ENCODE assay signal across 12 mouse cellular contexts in genomic region chr6:13565734-13566133, GRCm38 (mm10). TPM values are rescaled to one million over a fixed set of nuclear protein-coding genes. Genes with fewer than 3 reads are reported as not detected.
DNase-seq lines count a peak whose midpoint lies in the region; ATAC-seq and TF ChIP-seq lines count a peak whose summit lies in the region.
"Had no signal": no experiment of that assay in that cellular context is flagged by ENCODE, and none has a peak within 500 bp of the region (broad histone marks: within the 10 kb centered on the region; RNA-seq: fewer than 3 reads in every experiment).

No protein-coding gene starts in this region.

- no peak overlapping the region for H3K4me2 ChIP-seq in embryonic facial prominence, embryonic 11.5 days (ENCODE audit: low read depth, low read length)
- H3K4me2 ChIP-seq: intestine, embryonic 15.5 days; liver, embryonic 15.5 days had no signal

- no peaks in the 10 kb centered on the region for H3K9me3 ChIP-seq in embryonic facial prominence, embryonic 11.5 days (replicated peaks; ENCODE audit: control insufficient read depth, low read length)
- no peaks in the 10 kb centered on the region for H3K9me3 ChIP-seq in embryonic facial prominence, embryonic 10.5 days
- H3K9me3 ChIP-seq: intestine, embryonic 15.5 days; liver, embryonic 15.5 days had no signal

- H3K27me3 ChIP-seq in embryonic facial prominence, embryonic 11.5 days (ENCODE audit: control insufficient read depth, insufficient read depth, low read length) = no peaks in the 10 kb centered on the region
- H3K27me3 ChIP-seq in embryonic facial prominence, embryonic 10.5 days (replicated peaks; ENCODE audit: low read depth, poor library complexity, severe bottlenecking) = no peaks in the 10 kb centered on the region
- peaks cover 4% of the 10 kb centered on the region for H3K27me3 ChIP-seq in Patski
- H3K27me3 ChIP-seq: intestine, embryonic 15.5 days; liver, embryonic 15.5 days had no signal

- H3K4me3 ChIP-seq in embryonic facial prominence, embryonic 11.5 days (ENCODE audit: low read depth, low read length) = no peak overlapping the region
- no peak overlapping the region for H3K4me3 ChIP-seq in embryonic facial prominence, embryonic 10.5 days
- no peak overlapping the region for H3K4me3 ChIP-seq in layer of hippocampus, adult 2 months
- H3K4me3 ChIP-seq: intestine, embryonic 15.5 days; liver, embryonic 15.5 days had no signal

- H3K4me1 ChIP-seq in embryonic facial prominence, embryonic 11.5 days (ENCODE audit: control insufficient read depth, insufficient read depth, low read length) = no peaks in the 10 kb centered on the region
- no peaks in the 10 kb centered on the region for H3K4me1 ChIP-seq in embryonic facial prominence, embryonic 10.5 days
- H3K4me1 ChIP-seq: intestine, embryonic 15.5 days; liver, embryonic 15.5 days had no signal

- no peak overlapping the region for H3K9ac ChIP-seq in embryonic facial prominence, embryonic 11.5 days (replicated peaks; ENCODE audit: low read length)
- H3K9ac ChIP-seq: intestine, embryonic 15.5 days; liver, embryonic 15.5 days had no signal

- peak; percentile 79 for TF ChIP-seq CTCF in layer of hippocampus, adult 2 months (conservative IDR thresholded peaks at IDR 0.05)
- peak; percentile 40 for TF ChIP-seq CTCF in Patski (IDR thresholded peaks at IDR 0.05)

- no peak for ATAC-seq in embryonic facial prominence, embryonic 11.5 days (replicated peaks; ENCODE audit: insufficient number of reproducible peaks, low FRiP score, low TSS enrichment, low read depth)
- ATAC-seq in Patski = no peak
- ATAC-seq: intestine, embryonic 15.5 days had no signal

- POLR2A ChIA-PET in Patski (lab: Charles Lee) = interaction anchor here (1.4 kb wide), 1 partner anchor 11 kb away, joined by 3 read pairs; no protein-coding TSS in a partner anchor

- CTCF ChIA-PET in Patski (lab: Charles Lee) = interaction anchor here (1.0 kb wide), 1 partner anchor 98 kb away, joined by 3 read pairs; no protein-coding TSS in a partner anchor

- peak; percentile 47 for DNase-seq in embryonic facial prominence, embryonic 11.5 days (ENCODE audit: low spot score)
- no peak for DNase-seq in embryonic facial prominence, embryonic 10.5 days (ENCODE audit: low spot score)
- DNase-seq in layer of hippocampus, adult 2 months (ENCODE audit: low spot score in 2 of 2) = peak in 1 of 2 experiments; percentile 23
- DNase-seq in layer of hippocampus, postnatal 10 days (ENCODE audit: low spot score in 2 of 2) = no peak
- DNase-seq in 416B (ENCODE audit: low read depth) (peak; percentile 40), Patski (ENCODE audit: low read depth, low spot score) (no peak)
- DNase-seq in urinary bladder, postnatal 25 days (ENCODE audit: low spot score) = no peak
- DNase-seq in testis, postnatal 10 days (ENCODE audit: low spot score) = no peak
- DNase-seq: cerebellum, adult 11 months; thymus, postnatal 36 days had no signal

- 90% methylated on average over 1 of the region's 1 CpGs for WGBS in embryonic facial prominence, embryonic 11.5 days
- WGBS in embryonic facial prominence, embryonic 10.5 days = 91% methylated on average over 1 of the region's 1 CpGs

- no peak overlapping the region for H3K27ac ChIP-seq in embryonic facial prominence, embryonic 11.5 days (replicated peaks; ENCODE audit: low read depth, low read length)
- no peak overlapping the region for H3K27ac ChIP-seq in embryonic facial prominence, embryonic 10.5 days (replicated peaks)
- no peak overlapping the region for H3K27ac ChIP-seq in layer of hippocampus, adult 2 months
- H3K27ac ChIP-seq: intestine, embryonic 15.5 days; liver, embryonic 15.5 days had no signal

- H3K36me3 ChIP-seq in embryonic facial prominence, embryonic 11.5 days (replicated peaks; ENCODE audit: control insufficient read depth, insufficient read depth, low read depth, low read length) = no peaks in the 10 kb centered on the region
- H3K36me3 ChIP-seq in embryonic facial prominence, embryonic 10.5 days (replicated peaks) = no peaks in the 10 kb centered on the region
- H3K36me3 ChIP-seq: intestine, embryonic 15.5 days; liver, embryonic 15.5 days had no signal

- in situ Hi-C loops in Patski (cut with MboI; ENCODE audit: low pct_unique_long_range_greater_than_20kb) = loop anchor here (25.0 kb wide), 1 partner anchor 947 kb away; no protein-coding TSS in a partner anchor

RNA-seq across cellular contexts. Expression of gene Tmem168, which starts 42.2 kb away (rescaled TPM):
- 40.4 and 43.6 TPM in 2 replicates for polyA plus RNA-seq in embryonic facial prominence, embryonic 11.5 days (2014; fragmentation: Nextera tagmentation; extraction: Ambion mirVana)
- 28.6 and 31.5 TPM in 2 replicates for polyA plus RNA-seq in embryonic facial prominence, embryonic 10.5 days (2016; fragmentation: Nextera tagmentation; extraction: Ambion mirVana)
- total RNA-seq in layer of hippocampus, adult 2 months (2021) = 10 to 100 TPM; 14.2 to 16.9 TPM
- 10 to 100 TPM; 14.0 to 18.1 TPM for total RNA-seq in layer of hippocampus, postnatal 10 days (2021)
- polyA plus RNA-seq in Patski (2021) = 18.6 TPM

Comparison
In these comparisons a context has a peak if more than half of its experiments do, and no peak if none do; other contexts are left out.
1. DNase-seq: peak in embryonic facial prominence, embryonic 11.5 days (single experiment) and 416B (single experiment); none in embryonic facial prominence, embryonic 10.5 days (single experiment), layer of hippocampus, postnatal 10 days (0 of 2), Patski (single experiment), urinary bladder, postnatal 25 days (single experiment) and testis, postnatal 10 days (single experiment).